Mouse (Mus musculus) lung, embryonic 14.5 days (tissue): Measurements from ENCODE around the gene Setd1a. TPM values are rescaled to one million over a fixed set of nuclear protein-coding genes. Genes with fewer than 3 reads are reported as not detected.
"Not testable (repeated sequence)": the region's sequence is repeated elsewhere in the genome, so short reads cannot be mapped to it uniquely, and the experiment has no call there.

Experiments
- ATAC-seq: fragments of 200-750 bp; cut with Nextera tagmentation; 2 replicates; pipeline ENCODE4 v1.8.0; 2017; ENCODE audit warnings: mild to moderate bottlenecking, moderate TSS enrichment, moderate library complexity; ENCODE audit not compliant: insufficient read depth
- DNase-seq: peaks from one replicate; pipeline ENCODE4 v3.0.0-alpha.2; 2015
- H3K27ac ChIP-seq: fragments of 300-500 bp; sonication (generic); 2 replicates; pipeline ENCODE4 v1.5.1; 2014; ENCODE audit warnings: low read depth, mild to moderate bottlenecking, moderate library complexity
- H3K27me3 ChIP-seq: fragments of 300-500 bp; sonication (generic); 2 replicates; pipeline ENCODE4 v1.6.1; 2014; ENCODE audit warnings: low read length, control low read depth; ENCODE audit not compliant: insufficient read depth
- H3K36me3 ChIP-seq: fragments of 300-500 bp; sonication (generic); 2 replicates; pipeline ENCODE4 v1.6.1; 2014; ENCODE audit warnings: control low read depth; ENCODE audit not compliant: insufficient read depth
- H3K4me1 ChIP-seq: fragments of 300-500 bp; sonication (generic); 2 replicates; pipeline ENCODE4 v1.6.1; 2014; ENCODE audit warnings: antibody characterized with exemption, control low read depth; ENCODE audit not compliant: insufficient read depth
- H3K4me2 ChIP-seq: fragments of 300-500 bp; sonication (generic); 2 replicates; pipeline ENCODE4 v1.6.1; 2014; ENCODE audit warnings: mild to moderate bottlenecking
- H3K4me3 ChIP-seq: fragments of 300-500 bp; sonication (generic); 2 replicates; pipeline ENCODE4 v1.5.1; 2014; ENCODE audit warnings: low read depth, low read length
- H3K9ac ChIP-seq: fragments of 300-500 bp; sonication (generic); 2 replicates; pipeline ENCODE4 v1.6.1; 2014
- H3K9me3 ChIP-seq: fragments of 300-500 bp; sonication (generic); 2 replicates; pipeline ENCODE4 v1.6.1; 2016; ENCODE audit warnings: low read depth, low read length, control low read depth
- CTCF ChIP-seq: IDR thresholded peaks from 2 replicates; pipeline ENCODE4 v1.5.1; 2016; ENCODE audit warnings: antibody characterized with exemption, low read depth
- WGBS: fragments of 180-500 bp; shearing (Covaris S2); extraction: QIAGEN DNeasy Blood & Tissue Kit; methylation state at CpG from one replicate; pipeline ENCODE4 v1.1.7; 2014; 5-methylcytosine and 5-hydroxymethylcytosine counted together
- polyA plus RNA-seq: library from polyadenylated mRNA; unstranded; fragments of >200 nt; fragmentation: Nextera tagmentation; extraction: Ambion mirVana; gene quantifications from 2 replicates; pipeline ENCODE4 v1.2.1, GENCODE M21; 2014

Setd1a gene
- polyA plus RNA-seq, 1 experiment from 2014 or later, result 27.2 TPM

GRCm38 (mm10) chr7:127772080-127772479 is 4.4 kb upstream of the Setd1a start:
- Histone ChIP-seq H3K36me3 (peaks cover 23% of the 10 kb centered on the region), H3K27me3 (no peaks in the 10 kb centered on the region), H3K4me2 (no peak overlapping the region), H3K4me3 (no peak overlapping the region), H3K27ac (no peak overlapping the region), H3K4me1 (0 out of 2 replicates have a peak, but pooled peaks cover 7% of the 10 kb centered on the region), H3K9ac (no peak overlapping the region), H3K9me3 (no peaks in the 10 kb centered on the region)
- no peak for TF ChIP-seq CTCF
- ATAC-seq (no peak), DNase-seq (no peak)
- 56% methylated on average over 3 of the region's 3 CpGs for WGBS

- WGBS, result 97% methylated on average over 1 of the region's 1 CpGs
- H3K27me3 ChIP-seq, result no peaks in the 10 kb centered on the region
- no peak overlapping the region for H3K4me3 ChIP-seq
- H3K9ac ChIP-seq, result no peak overlapping the region
- H3K9me3 ChIP-seq, result no peaks in the 10 kb centered on the region
- no peak overlapping the region for H3K27ac ChIP-seq
- DNase-seq (no peak), ATAC-seq (no peak)
- peaks cover 19% of the 10 kb centered on the region for H3K36me3 ChIP-seq
- no peak for TF ChIP-seq CTCF
- 0 out of 2 replicates have a peak, but pooled peaks cover 7% of the 10 kb centered on the region for H3K4me1 ChIP-seq
- no peak overlapping the region for H3K4me2 ChIP-seq
Measured at GRCm38 (mm10) chr7:127772557-127772956, 3.9 kb upstream of the Setd1a start.

- peak; percentile 86 for DNase-seq
- H3K27me3 ChIP-seq, result no peaks in the 10 kb centered on the region
- 0 out of 2 replicates have a peak, but pooled peaks cover 7% of the 10 kb centered on the region for H3K4me1 ChIP-seq
- H3K9me3 ChIP-seq, result no peaks in the 10 kb centered on the region
- WGBS, result 38% methylated on average over 9 of the region's 9 CpGs
- no peak overlapping the region for H3K27ac ChIP-seq
- no peak overlapping the region for H3K4me3 ChIP-seq
- no peak overlapping the region for H3K9ac ChIP-seq
- ATAC-seq, result no peak
- H3K36me3 ChIP-seq, result 0 out of 2 replicates have a peak, but pooled peaks cover 16% of the 10 kb centered on the region
- peak; percentile 79 for TF ChIP-seq CTCF
- H3K4me2 ChIP-seq, result no peak overlapping the region
Measured at GRCm38 (mm10) chr7:127773664-127774384, 2.6 kb upstream of the Setd1a start.

GRCm38 (mm10) chr7:127775837-127776236 is 633 bp upstream of the Setd1a start:
- H3K27me3 ChIP-seq, ATAC-seq: not testable (repeated sequence)
- H3K27ac ChIP-seq, result peak overlapping the region; percentile 99; the same call in 1 of the 2 replicates

GRCm38 (mm10) chr7:127776878-127777473 is 506 bp downstream of the Setd1a start:
- WGBS, result under 1% methylated on average over 64 of the region's 70 CpGs
- Histone ChIP-seq H3K36me3 (peaks cover 46% of the 10 kb centered on the region), H3K4me3 (peak overlapping the region; percentile 94), H3K27me3 (no peaks in the 10 kb centered on the region), H3K4me1 (no peaks in the 10 kb centered on the region), H3K27ac (peak overlapping the region; percentile 99), H3K4me2 (peak overlapping the region; percentile 85), H3K9ac (peak overlapping the region; percentile 90), H3K9me3 (no peaks in the 10 kb centered on the region)
- no peak for TF ChIP-seq CTCF
- DNase-seq (peak; percentile 98), ATAC-seq (peak; percentile 92)

More at GRCm38 (mm10) chr7:127775837-127776236, 633 bp upstream of the Setd1a start:
- not testable (repeated sequence) for H3K9me3 ChIP-seq, H3K4me1 ChIP-seq, DNase-seq
- Histone ChIP-seq H3K4me2 (peak overlapping the region; percentile 85), H3K9ac (peak overlapping the region; percentile 90), H3K4me3 (peak overlapping the region; percentile 94), H3K36me3 (peaks cover 35% of the 10 kb centered on the region)
- 64% methylated on average over 7 of the region's 7 CpGs for WGBS

- H3K4me2 ChIP-seq, result peak overlapping the region; percentile 85
- H3K4me1 ChIP-seq, result no peaks in the 10 kb centered on the region
- TF ChIP-seq CTCF, result no peak
- DNase-seq (peak; percentile 51), ATAC-seq (peak; percentile 45)
- H3K27ac ChIP-seq, result peak overlapping the region; percentile 99
- H3K36me3 ChIP-seq, result peaks cover 53% of the 10 kb centered on the region
- 1% methylated on average over 66 of the region's 66 CpGs for WGBS
- peak overlapping the region; percentile 94 for H3K4me3 ChIP-seq
- H3K9me3 ChIP-seq, result no peaks in the 10 kb centered on the region
- H3K9ac ChIP-seq, result peak overlapping the region; percentile 90
- no peaks in the 10 kb centered on the region for H3K27me3 ChIP-seq
Measured at GRCm38 (mm10) chr7:127777474-127778266, 1.2 kb downstream of the Setd1a start.
